Mouse (Mus musculus) hindbrain, postnatal 0 days (tissue): ENCODE measurements around the gene Adamts13. TPM values are rescaled to one million over a fixed set of nuclear protein-coding genes. Genes with fewer than 3 reads are reported as not detected.

ENCODE experiments used
- ATAC-seq: fragments of 200-750 bp; cut with Nextera tagmentation; 2 replicates; pipeline ENCODE4 v1.8.0; 2017; ENCODE audit warnings: mild to moderate bottlenecking, moderate TSS enrichment, moderate library complexity
- DNase-seq: peaks from one replicate; pipeline ENCODE4 v3.0.0-alpha.2; 2015; ENCODE audit warnings: low spot score
- H3K27ac ChIP-seq: fragments of 300-500 bp; sonication (generic); 2 replicates; pipeline ENCODE4 v1.5.1; 2014; ENCODE audit warnings: mild to moderate bottlenecking
- H3K27me3 ChIP-seq: fragments of 300-500 bp; sonication (generic); 2 replicates; pipeline ENCODE4 v1.6.1; 2014; ENCODE audit warnings: low read length, mixed read lengths; ENCODE audit not compliant: insufficient read depth
- H3K36me3 ChIP-seq: fragments of 300-500 bp; sonication (generic); 2 replicates; pipeline ENCODE4 v1.6.1; 2014; ENCODE audit warnings: low read length, mixed read lengths; ENCODE audit not compliant: insufficient read depth
- H3K4me1 ChIP-seq: fragments of 300-500 bp; sonication (generic); 2 replicates; pipeline ENCODE4 v1.6.1; 2014; ENCODE audit warnings: antibody characterized with exemption, low read length, mixed read lengths; ENCODE audit not compliant: insufficient read depth
- H3K4me2 ChIP-seq: fragments of 300-500 bp; sonication (generic); 2 replicates; pipeline ENCODE4 v1.6.1; 2014; ENCODE audit warnings: low read depth, mild to moderate bottlenecking, low read length, moderate library complexity, mixed read lengths
- H3K4me3 ChIP-seq: fragments of 300-500 bp; sonication (generic); 2 replicates; pipeline ENCODE4 v1.5.1; 2014; ENCODE audit warnings: low read length
- H3K9ac ChIP-seq: fragments of 300-500 bp; sonication (generic); replicated peaks from 2 replicates; pipeline ENCODE4 v1.6.1; 2014; ENCODE audit warnings: mild to moderate bottlenecking, low read length, moderate library complexity, mixed read lengths
- H3K9me3 ChIP-seq: fragments of 300-500 bp; sonication (generic); 2 replicates; pipeline ENCODE4 v1.6.1; 2016; ENCODE audit warnings: low read length, mixed read lengths
- CTCF ChIP-seq: IDR thresholded peaks from 2 replicates; pipeline ENCODE4 v1.5.1; 2016; ENCODE audit warnings: antibody characterized with exemption, control low read depth, low read depth
- WGBS: fragments of 180-500 bp; shearing (Covaris S2); extraction: QIAGEN DNeasy Blood & Tissue Kit; methylation state at CpG from one replicate; pipeline ENCODE4 v1.1.7; 2014; 5-methylcytosine and 5-hydroxymethylcytosine counted together
- polyA plus RNA-seq: library from polyadenylated mRNA; unstranded; fragments of >200 nt; fragmentation: Nextera tagmentation; extraction: Ambion mirVana; gene quantifications from 2 replicates; pipeline ENCODE4 v1.2.1, GENCODE M21; 2015
- total RNA-seq: library from RNA; depleted of rRNA; stranded (reverse); fragments of >200 nt; gene quantifications from 2 replicates; pipeline ENCODE4 v1.2.3, GENCODE M21; 2014

Gene Adamts13
- total and polyA plus RNA-seq, 2 experiments from 2014 or later = not detected

- Histone ChIP-seq H3K27ac (no peak overlapping the region), H3K4me3 (no peak overlapping the region), H3K9ac (no peak overlapping the region), H3K4me2 (no peak overlapping the region), H3K4me1 (no peaks in the 10 kb centered on the region), H3K36me3 (no peaks in the 10 kb centered on the region), H3K27me3 (no peaks in the 10 kb centered on the region), H3K9me3 (no peaks in the 10 kb centered on the region)
- no peak for DNase-seq
- no peak for TF ChIP-seq CTCF
- WGBS = 91% methylated on average over 7 of the region's 7 CpGs
- ATAC-seq = no peak
These were observed 24.8 kb downstream of the Adamts13 start for GRCm38 (mm10) chr2:26997993-26998392.

- H3K27ac ChIP-seq = no peak overlapping the region
- no peaks in the 10 kb centered on the region for H3K36me3 ChIP-seq
- H3K4me1 ChIP-seq = peaks cover 13% of the 10 kb centered on the region
- no peak for TF ChIP-seq CTCF
- no peak for ATAC-seq
- H3K27me3 ChIP-seq = no peaks in the 10 kb centered on the region
- DNase-seq = no peak
- H3K4me2 ChIP-seq = no peak overlapping the region
- H3K9me3 ChIP-seq = no peaks in the 10 kb centered on the region
- no peak overlapping the region for H3K4me3 ChIP-seq
- no peak overlapping the region for H3K9ac ChIP-seq
- WGBS = 57% methylated on average over 4 of the region's 4 CpGs
These were observed 33.0 kb downstream of the Adamts13 start for GRCm38 (mm10) chr2:27006255-27006654.

GRCm38 (mm10) chr2:27007701-27008100, 34.5 kb downstream of the Adamts13 start:
- no peak overlapping the region for H3K4me3 ChIP-seq
- no peak for TF ChIP-seq CTCF
- no peaks in the 10 kb centered on the region for H3K27me3 ChIP-seq
- no peak overlapping the region for H3K9ac ChIP-seq
- no peaks in the 10 kb centered on the region for H3K36me3 ChIP-seq
- no peak overlapping the region for H3K4me2 ChIP-seq
- peaks cover 13% of the 10 kb centered on the region for H3K4me1 ChIP-seq
- H3K27ac ChIP-seq = no peak overlapping the region
- 80% methylated on average over 7 of the region's 7 CpGs for WGBS
- DNase-seq = no peak
- ATAC-seq = no peak
- H3K9me3 ChIP-seq = no peaks in the 10 kb centered on the region

GRCm38 (mm10) chr2:27009714-27010244, 36.6 kb downstream of the Adamts13 start, which contains the start of gene Cacfd1:
Gene Cacfd1 (plus strand): TSS chr2:27009926.
- Histone ChIP-seq H3K27ac (peak within 1 kb of the TSS; percentile 88), H3K4me1 (peaks cover 13% of the 10 kb centered on the region), H3K4me2 (peak within 1 kb of the TSS; percentile 85), H3K4me3 (peak within 1 kb of the TSS; percentile 60), H3K9ac (peak within 1 kb of the TSS; percentile 86), H3K27me3 (no peaks in the 10 kb centered on the region), H3K9me3 (no peaks in the 10 kb centered on the region), H3K36me3 (peaks cover 12% of the 10 kb centered on the region)
- peak; percentile 97 for ATAC-seq
- WGBS = 0% methylated on average over 43 of the region's 43 CpGs
- DNase-seq = peak; percentile 94
- TF ChIP-seq CTCF = peak; percentile 20; the same call in 1 of the 2 replicates

- WGBS = 50% methylated on average over 5 of the region's 5 CpGs
- Histone ChIP-seq H3K4me3 (no peak overlapping the region), H3K27ac (no peak overlapping the region), H3K36me3 (peaks cover 38% of the 10 kb centered on the region), H3K27me3 (no peaks in the 10 kb centered on the region), H3K4me1 (no peaks in the 10 kb centered on the region), H3K9ac (no peak overlapping the region), H3K4me2 (no peak overlapping the region), H3K9me3 (no peaks in the 10 kb centered on the region)
- DNase-seq = peak; percentile 81
- ATAC-seq = peak; percentile 81
- TF ChIP-seq CTCF = peak; percentile 97
These were observed 44.6 kb downstream of the Adamts13 start for GRCm38 (mm10) chr2:27017802-27018201.

- Histone ChIP-seq H3K4me1 (no peaks in the 10 kb centered on the region), H3K9me3 (no peaks in the 10 kb centered on the region), H3K27ac (no peak overlapping the region), H3K9ac (no peak overlapping the region), H3K27me3 (no peaks in the 10 kb centered on the region), H3K4me3 (no peak overlapping the region), H3K4me2 (no peak overlapping the region), H3K36me3 (peaks cover 28% of the 10 kb centered on the region)
- WGBS = 93% methylated on average over 2 of the region's 2 CpGs
- no peak for DNase-seq
- TF ChIP-seq CTCF = no peak
- no peak for ATAC-seq
These were observed 46.3 kb downstream of the Adamts13 start for GRCm38 (mm10) chr2:27019530-27019929.

- Histone ChIP-seq H3K9me3 (no peaks in the 10 kb centered on the region), H3K27me3 (no peaks in the 10 kb centered on the region), H3K9ac (no peak overlapping the region), H3K4me2 (no peak overlapping the region), H3K36me3 (peaks cover 13% of the 10 kb centered on the region), H3K4me3 (no peak overlapping the region), H3K27ac (peak overlapping the region; percentile 36; the same call in 1 of the 2 replicates), H3K4me1 (no peaks in the 10 kb centered on the region)
- ATAC-seq = peak; percentile 8; the same call in 1 of the 2 replicates
- no peak for DNase-seq
- TF ChIP-seq CTCF = no peak
- WGBS = 40% methylated on average over 1 of the region's 1 CpGs
These were observed 47.9 kb downstream of the Adamts13 start for GRCm38 (mm10) chr2:27021103-27021502.
